Mouse (Mus musculus) inflammation-experienced regulatory T-cells (primary cell): ENCODE data around the gene Rhbdf2. TPM values are rescaled to one million over a fixed set of nuclear protein-coding genes. Genes with fewer than 3 reads are reported as not detected.

Source experiments
- polyA plus RNA-seq, 2 experiments: library from polyadenylated mRNA; unstranded; fragments of 100-300 nt; shearing (Covaris generic); gene quantifications; one replicate each; pipeline ENCODE4 v1.2.1; 2017

Rhbdf2 gene
- 10 to 100 TPM; 11.4 to 23.4 TPM for polyA plus RNA-seq

DNA sequence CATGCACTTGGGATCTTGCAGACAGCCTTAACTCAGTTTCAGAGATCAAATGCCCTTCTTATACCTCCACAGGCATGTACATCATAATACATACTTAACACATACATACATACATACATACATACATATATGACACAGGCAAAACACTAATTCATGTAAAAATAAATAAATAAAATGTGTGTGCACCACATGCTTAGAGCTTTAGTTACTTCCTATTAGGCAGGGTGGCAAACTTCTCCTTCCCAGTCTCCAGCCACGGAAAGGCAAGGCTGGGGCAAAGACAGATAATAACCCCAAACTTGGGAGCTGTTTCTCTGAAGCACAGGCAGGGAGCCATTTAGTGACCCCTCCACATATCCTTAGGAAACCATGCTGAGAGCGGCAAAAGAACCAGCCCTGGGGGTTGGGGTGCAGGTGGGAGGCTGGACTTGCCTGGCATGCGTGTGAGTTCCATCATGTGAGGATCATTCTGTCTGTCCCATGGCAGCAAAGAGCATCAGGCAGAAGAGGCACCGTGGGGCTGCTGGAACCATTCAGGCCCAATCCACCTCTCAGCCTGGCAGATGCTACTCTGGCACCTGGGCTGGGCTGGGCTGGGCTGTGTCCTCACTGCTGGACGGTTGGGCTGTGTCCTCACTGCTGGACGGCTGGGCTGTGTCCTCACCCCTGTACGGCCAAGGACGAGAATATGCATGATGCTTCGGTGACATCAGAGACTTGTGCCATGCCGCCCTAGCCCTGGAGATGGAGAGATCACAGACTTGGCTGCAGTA is at the start of gene Rhbdf2:
Gene Rhbdf2, minus strand, starts transcription at position 721 of the 773 bp plus-strand sequence.

DNA sequence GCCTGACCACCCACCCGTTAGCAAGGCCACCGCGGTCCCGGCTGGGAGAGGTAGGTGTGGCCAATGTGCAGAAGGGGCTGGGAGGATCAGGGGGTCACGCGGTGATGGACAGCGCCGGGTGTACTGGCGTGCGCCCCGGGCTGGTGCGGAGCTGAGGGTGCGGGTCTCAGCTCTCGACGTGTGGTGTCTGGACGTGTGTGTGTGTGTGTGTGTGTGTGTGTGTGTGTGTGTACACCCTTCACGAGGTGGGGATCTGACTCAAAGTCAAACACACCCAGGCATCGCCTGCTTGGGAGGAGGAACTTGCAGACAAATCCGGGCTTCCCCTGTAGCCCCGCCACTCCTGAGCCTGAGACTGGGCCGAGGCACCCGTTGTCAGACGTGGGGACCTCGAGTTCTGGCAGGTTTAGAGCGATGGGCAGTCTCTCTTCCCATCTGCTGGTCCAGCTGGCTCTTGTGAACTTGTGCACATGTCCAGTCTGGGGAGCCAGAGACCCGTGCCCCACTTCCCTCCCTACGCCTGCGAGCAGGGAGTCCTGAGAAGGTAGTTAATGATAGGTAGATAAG is 27.5 kb upstream of the Rhbdf2 start, which contains the start of gene Cygb:
Gene Cygb, minus strand, starts transcription at position 59 of the 567 bp plus-strand sequence.

DNA sequence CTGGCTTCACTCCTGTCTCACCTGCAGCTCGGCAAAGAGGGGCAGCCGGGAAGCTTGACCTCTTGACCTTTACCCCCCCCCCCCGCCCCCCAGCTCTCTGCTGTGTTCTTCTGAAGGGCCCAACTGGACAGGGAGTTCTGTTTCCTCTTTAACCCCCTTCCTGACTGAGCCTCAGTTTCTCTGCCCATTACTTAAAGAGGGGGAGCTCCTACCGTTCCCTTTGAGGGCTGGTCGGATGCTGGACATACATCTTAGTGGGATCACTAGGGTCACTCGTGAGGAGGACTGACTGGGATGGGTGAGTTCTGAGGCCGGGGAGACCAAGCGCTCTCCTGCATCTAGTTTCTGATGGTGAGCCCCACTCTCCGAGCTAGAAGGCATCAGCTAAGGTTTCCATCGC is 26.4 kb upstream of the Rhbdf2 start, which contains the start of gene Prcd:
Gene Prcd, plus strand, starts transcription at position 301 of the 400 bp plus-strand sequence.

DNA sequence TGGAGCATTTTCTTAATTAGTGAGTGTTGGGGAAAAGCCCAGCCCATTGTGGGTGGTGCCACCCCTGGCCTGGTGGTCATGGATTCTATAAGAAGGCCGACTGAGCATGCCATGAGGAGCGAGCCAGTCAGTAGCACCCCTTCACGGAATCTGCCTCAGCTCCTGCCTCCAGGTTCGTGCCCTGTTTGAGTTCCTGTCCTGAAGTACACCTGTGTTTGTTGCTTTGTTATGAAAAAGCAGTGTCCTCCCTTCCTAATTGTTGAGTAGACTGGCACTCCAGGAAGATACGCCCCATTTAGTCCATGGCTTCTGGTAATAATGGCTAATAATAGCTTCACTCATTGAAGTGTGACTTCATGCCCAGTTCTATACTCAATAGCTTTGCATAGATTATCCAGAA is 40.5 kb downstream of the Rhbdf2 start, which contains the start of gene Aanat:
Gene Aanat, plus strand, starts transcription at position 123 of the 400 bp plus-strand sequence.

DNA sequence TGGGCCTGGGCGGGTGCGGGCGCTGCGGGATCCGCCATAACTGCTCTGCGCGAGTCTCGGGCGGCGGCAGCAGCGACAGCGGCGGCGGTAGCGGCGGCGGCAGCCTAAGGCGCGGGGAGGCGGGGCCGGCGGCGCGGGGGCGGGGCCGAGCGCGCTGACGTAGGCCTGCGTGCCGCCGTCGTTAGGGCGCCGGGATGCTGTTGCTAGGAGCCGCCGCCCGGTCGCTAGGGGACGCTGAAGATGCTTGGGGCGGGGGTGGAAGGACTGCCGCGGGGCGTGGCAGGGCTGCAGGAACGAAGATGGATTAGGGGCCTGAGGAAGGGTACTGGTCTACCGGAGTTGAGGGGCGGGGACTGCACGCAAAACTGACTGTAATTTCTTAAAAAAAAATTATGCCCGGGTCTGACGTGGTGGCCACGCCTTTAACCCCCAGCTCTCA is 45.4 kb downstream of the Rhbdf2 start, which contains the start of gene Ube2o:
Gene Ube2o, minus strand, starts transcription at position 72 of the 439 bp plus-strand sequence.

Other genes with a start within 250 kb of the Rhbdf2 start
- gene Rnf157, start 214.0 kb downstream of the Rhbdf2 start, polyA plus RNA-seq, result 10 to 100 TPM in 1 of 2 experiments, 1 to 10 TPM in 1; 7.8 to 15.0 TPM
- 10 to 100 TPM; 55.9 to 58.9 TPM for gene Ubald2, start 192.9 kb downstream of the Rhbdf2 start, polyA plus RNA-seq
- gene Qrich2, start 160.8 kb downstream of the Rhbdf2 start, polyA plus RNA-seq, result under 1 TPM in 1 of 2 experiments, not detected in 1; 0.50 TPM
- 100 to 1,000 TPM; 138 to 145 TPM for gene Prpsap1, start 132.8 kb downstream of the Rhbdf2 start, polyA plus RNA-seq
- 1 to 10 TPM in 1 of 2 experiments, under 1 TPM in 1; 0.16 to 2.7 TPM for gene Sphk1, start 96.1 kb downstream of the Rhbdf2 start, polyA plus RNA-seq
- gene Ube2o, start 45.6 kb downstream of the Rhbdf2 start, polyA plus RNA-seq, result 10 to 100 TPM in 1 of 2 experiments, 1 to 10 TPM in 1; 7.7 to 10.1 TPM
- not detected for gene Aanat, start 40.6 kb downstream of the Rhbdf2 start, polyA plus RNA-seq
- gene Prcd, start 26.5 kb upstream of the Rhbdf2 start, polyA plus RNA-seq, result under 1 TPM in 1 of 2 experiments, not detected in 1; 0.82 TPM
- gene Cygb, start 27.3 kb upstream of the Rhbdf2 start, polyA plus RNA-seq, result under 1 TPM in 1 of 2 experiments, not detected in 1; 0.16 TPM
- 1 to 10 TPM in 1 of 2 experiments, under 1 TPM in 1; 0.48 to 3.9 TPM for gene St6galnac1, start 148.5 kb upstream of the Rhbdf2 start, polyA plus RNA-seq
- 1 to 10 TPM in 1 of 2 experiments, not detected in 1; 1.4 TPM for gene Mxra7, start 201.0 kb upstream of the Rhbdf2 start, polyA plus RNA-seq
- 100 to 1,000 TPM; 192 to 208 TPM for gene Mettl23, start 216.3 kb upstream of the Rhbdf2 start, polyA plus RNA-seq
- 100 to 1,000 TPM in 1 of 2 experiments, 10 to 100 TPM in 1; 70.3 to 108 TPM for gene Jmjd6, start 216.4 kb upstream of the Rhbdf2 start, polyA plus RNA-seq
- 10 to 100 TPM; 24.1 to 36.4 TPM for gene Mfsd11, start 225.4 kb upstream of the Rhbdf2 start, polyA plus RNA-seq
- 100 to 1,000 TPM; 386 to 529 TPM for gene Srsf2, start 226.1 kb upstream of the Rhbdf2 start, polyA plus RNA-seq